Mouse (Mus musculus): Measurements from ENCODE around the gene Ndst4. TPM values are rescaled to one million over a fixed set of nuclear protein-coding genes. Genes with fewer than 3 reads are reported as not detected.

Gene Ndst4
- polyA plus RNA-seq, 1 experiment from 2014 or later = 0.14 TPM

GRCm38 (mm10) chr3:125756911-125757310 lies 353.0 kb downstream of the Ndst4 start:
- Histone ChIP-seq H3K9me3 (no peaks in the 10 kb centered on the region), H3K27ac (no peak overlapping the region), H3K4me1 (no peaks in the 10 kb centered on the region), H3K36me3 (replicated peaks) (no peaks in the 10 kb centered on the region), H3K27me3 (ENCODE audit: poor library complexity, severe bottlenecking) (no peaks in the 10 kb centered on the region), H3K4me3 (no peak overlapping the region)
- WGBS = 95% methylated on average over 1 of the region's 1 CpGs
- DNase-seq (ENCODE audit: extremely low spot score, low spot score) = no peak

DNA sequence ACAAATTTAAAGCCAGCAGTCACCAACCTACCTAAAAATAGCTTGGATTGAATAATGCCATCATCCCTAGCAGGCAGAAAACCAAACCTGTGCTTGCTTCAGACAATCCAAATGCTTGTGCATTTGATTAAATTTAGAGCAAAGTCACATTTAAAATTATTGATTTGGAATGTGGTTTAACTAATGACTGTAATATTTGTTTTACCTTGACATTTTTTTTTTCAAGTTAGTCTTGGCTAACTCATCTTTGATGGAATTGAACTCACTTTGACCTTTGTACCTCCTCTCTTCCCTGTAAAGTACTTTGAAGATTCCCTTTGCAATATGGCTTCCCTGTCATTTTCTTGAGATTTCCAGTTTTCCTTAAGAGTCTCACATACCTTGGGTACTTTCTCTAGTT lies 356.8 kb downstream of the Ndst4 start:
- H3K27me3 ChIP-seq (ENCODE audit: poor library complexity, severe bottlenecking) = no peaks in the 10 kb centered on the region

More for the DNA sequence above, 356.8 kb downstream of the Ndst4 start:
- no peaks in the 10 kb centered on the region for H3K4me1 ChIP-seq
- no peaks in the 10 kb centered on the region for H3K36me3 ChIP-seq (replicated peaks)
- H3K4me3 ChIP-seq = no peak overlapping the region
- no peak overlapping the region for H3K27ac ChIP-seq
- DNase-seq (ENCODE audit: extremely low spot score, low spot score) = no peak
- no peaks in the 10 kb centered on the region for H3K9me3 ChIP-seq

All from forebrain, embryonic 10.5 days (tissue).